Mouse (Mus musculus): ENCODE measurements around the gene Zbed3. TPM values are rescaled to one million over a fixed set of nuclear protein-coding genes. Genes with fewer than 3 reads are reported as not detected.
"Not testable (repeated sequence)": the region's sequence is repeated elsewhere in the genome, so short reads cannot be mapped to it uniquely, and the experiment has no call there.

The Zbed3 gene
- total and polyA plus RNA-seq, 3 experiments: 14.6 to 21.0 (median 15.4) TPM

GRCm38 (mm10) chr13:95363440-95363839 is 40.0 kb downstream of the Zbed3 start:
- H3K4me3 ChIP-seq: no peak overlapping the region
- DNase-seq: no peak
- no peaks in the 10 kb centered on the region for H3K27me3 ChIP-seq (ENCODE audit: control insufficient read depth, insufficient read depth, low read length)
- peaks cover 2% of the 10 kb centered on the region for H3K36me3 ChIP-seq (ENCODE audit: control insufficient read depth, insufficient read depth, low read length)
- no peaks in the 10 kb centered on the region for H3K79me2 ChIP-seq (replicated peaks; ENCODE audit: control insufficient read depth, insufficient read depth, low read length)
- no peak overlapping the region for H3K27ac ChIP-seq
- no peak for TF ChIP-seq POLR2A (IDR thresholded peaks at IDR 0.05; ENCODE audit: insufficient read depth, low read depth, low read length)
- no peak for TF ChIP-seq EP300 (IDR thresholded peaks at IDR 0.05; ENCODE audit: insufficient read depth, low read depth, low read length)
- TF ChIP-seq CTCF (IDR thresholded peaks at IDR 0.05): no peak
- WGBS: 78% methylated on average over 4 of the region's 4 CpGs
- H3K4me1 ChIP-seq (ENCODE audit: control insufficient read depth, insufficient read depth, low read length): no peaks in the 10 kb centered on the region
- intact Hi-C loops (cut with DNase I): no loop called here
- H3K9ac ChIP-seq (ENCODE audit: low read depth, low read length): no peak overlapping the region

DNA sequence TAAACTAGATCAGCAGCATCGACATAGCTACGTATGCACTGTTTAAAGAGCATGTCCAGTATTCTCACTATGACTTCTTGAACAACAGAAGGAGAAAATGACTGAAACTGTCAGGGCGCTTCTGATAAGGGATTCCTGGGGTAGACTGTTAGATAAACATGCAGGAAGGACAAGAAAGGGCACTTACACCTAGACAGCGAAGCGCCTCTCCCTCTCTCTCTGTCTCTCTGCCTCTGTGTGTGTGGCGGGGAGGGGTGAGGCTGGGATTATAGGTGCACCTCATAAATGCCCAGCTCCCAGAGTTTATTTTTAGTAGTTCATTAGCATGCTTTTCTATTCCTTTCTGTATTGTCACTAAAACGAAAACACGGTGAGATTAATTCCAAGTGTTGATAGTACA is 42.9 kb downstream of the Zbed3 start:
- Histone ChIP-seq H3K79me2 (replicated peaks; ENCODE audit: control insufficient read depth, insufficient read depth, low read length) (no peaks in the 10 kb centered on the region), H3K4me1 (ENCODE audit: control insufficient read depth, insufficient read depth, low read length) (no peaks in the 10 kb centered on the region), H3K36me3 (ENCODE audit: control insufficient read depth, insufficient read depth, low read length) (peaks cover 4% of the 10 kb centered on the region), H3K27me3 (ENCODE audit: control insufficient read depth, insufficient read depth, low read length) (no peaks in the 10 kb centered on the region), H3K4me3 (no peak overlapping the region), H3K27ac (no peak overlapping the region), H3K9ac (ENCODE audit: low read depth, low read length) (no peak overlapping the region)
- intact Hi-C loops (cut with DNase I): no loop called here
- WGBS: 76% methylated on average over 8 of the region's 8 CpGs
- DNase-seq: no peak
- no peak for TF ChIP-seq POLR2A (IDR thresholded peaks at IDR 0.05; ENCODE audit: insufficient read depth, low read depth, low read length)
- no peak for TF ChIP-seq CTCF (IDR thresholded peaks at IDR 0.05)
- TF ChIP-seq EP300 (IDR thresholded peaks at IDR 0.05; ENCODE audit: insufficient read depth, low read depth, low read length): no peak

- H3K79me2 ChIP-seq (replicated peaks; ENCODE audit: control insufficient read depth, insufficient read depth, low read length): peaks cover 7% of the 10 kb centered on the region; the same call in 1 of the 2 replicates
- H3K36me3 ChIP-seq (ENCODE audit: control insufficient read depth, insufficient read depth, low read length): peaks cover 5% of the 10 kb centered on the region
- peak within 1 kb of the TSS; percentile 90 for H3K9ac ChIP-seq (ENCODE audit: low read depth, low read length)
- H3K27me3 ChIP-seq (ENCODE audit: control insufficient read depth, insufficient read depth, low read length): no peaks in the 10 kb centered on the region
- WGBS: under 1% methylated on average over 85 of the region's 86 CpGs
- peak within 1 kb of the TSS; percentile 92 for H3K4me3 ChIP-seq
- peak within 1 kb of the TSS; percentile 85 for H3K27ac ChIP-seq
- intact Hi-C loops (cut with DNase I): loop anchor here (10.0 kb wide), 1 partner anchor 290 kb away; no protein-coding TSS in a partner anchor
- DNase-seq: peak; percentile 93 to 94
- peaks cover 7% of the 10 kb centered on the region for H3K4me1 ChIP-seq (ENCODE audit: control insufficient read depth, insufficient read depth, low read length)
- TF ChIP-seq POLR2A (IDR thresholded peaks at IDR 0.05; ENCODE audit: insufficient read depth, low read depth, low read length) (peak; percentile 88), CTCF (IDR thresholded peaks at IDR 0.05) (no peak), EP300 (IDR thresholded peaks at IDR 0.05; ENCODE audit: insufficient read depth, low read depth, low read length) (peak; percentile 88)
Observed at GRCm38 (mm10) chr13:95374701-95375553, 51.5 kb downstream of the Zbed3 start, which contains the start of gene Aggf1. Gene Aggf1 (minus strand): TSS chr13:95375352.

DNA sequence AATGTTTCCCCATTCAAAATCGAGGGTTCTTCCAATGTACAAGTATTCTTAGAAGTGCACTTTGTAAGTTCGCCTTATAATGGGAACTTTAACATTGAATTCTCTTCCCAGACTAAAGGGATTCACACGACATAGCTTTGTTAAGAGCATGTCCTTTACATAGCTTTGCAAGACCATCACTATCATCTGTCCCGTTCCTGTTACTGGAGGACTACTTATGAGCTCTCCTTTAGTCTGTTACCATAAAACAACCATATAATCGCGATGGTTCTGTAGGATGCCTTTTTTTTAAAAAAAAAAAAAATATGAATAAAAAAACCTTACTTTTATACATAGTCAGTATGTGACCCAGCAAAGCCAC is 52.1 kb downstream of the Zbed3 start:
- peaks cover 5% of the 10 kb centered on the region for H3K36me3 ChIP-seq (ENCODE audit: control insufficient read depth, insufficient read depth, low read length)
- no peak for DNase-seq
- 18% methylated on average over 6 of the region's 6 CpGs for WGBS
- TF ChIP-seq EP300 (IDR thresholded peaks at IDR 0.05; ENCODE audit: insufficient read depth, low read depth, low read length) (no peak), CTCF (IDR thresholded peaks at IDR 0.05) (no peak), POLR2A (IDR thresholded peaks at IDR 0.05; ENCODE audit: insufficient read depth, low read depth, low read length) (no peak)
- peak overlapping the region; percentile 92 for H3K4me3 ChIP-seq
- H3K27ac ChIP-seq: peak overlapping the region; percentile 85
- H3K9ac ChIP-seq (ENCODE audit: low read depth, low read length): peak overlapping the region; percentile 38; the same call in 1 of the 2 replicates
- H3K27me3 ChIP-seq (ENCODE audit: control insufficient read depth, insufficient read depth, low read length): no peaks in the 10 kb centered on the region
- H3K4me1 ChIP-seq (ENCODE audit: control insufficient read depth, insufficient read depth, low read length): peaks cover 7% of the 10 kb centered on the region
- H3K79me2 ChIP-seq (replicated peaks; ENCODE audit: control insufficient read depth, insufficient read depth, low read length): peaks cover 7% of the 10 kb centered on the region; the same call in 1 of the 2 replicates
- intact Hi-C loops (cut with DNase I): loop anchor here (10.0 kb wide), 1 partner anchor 289 kb away; no protein-coding TSS in a partner anchor

DNA sequence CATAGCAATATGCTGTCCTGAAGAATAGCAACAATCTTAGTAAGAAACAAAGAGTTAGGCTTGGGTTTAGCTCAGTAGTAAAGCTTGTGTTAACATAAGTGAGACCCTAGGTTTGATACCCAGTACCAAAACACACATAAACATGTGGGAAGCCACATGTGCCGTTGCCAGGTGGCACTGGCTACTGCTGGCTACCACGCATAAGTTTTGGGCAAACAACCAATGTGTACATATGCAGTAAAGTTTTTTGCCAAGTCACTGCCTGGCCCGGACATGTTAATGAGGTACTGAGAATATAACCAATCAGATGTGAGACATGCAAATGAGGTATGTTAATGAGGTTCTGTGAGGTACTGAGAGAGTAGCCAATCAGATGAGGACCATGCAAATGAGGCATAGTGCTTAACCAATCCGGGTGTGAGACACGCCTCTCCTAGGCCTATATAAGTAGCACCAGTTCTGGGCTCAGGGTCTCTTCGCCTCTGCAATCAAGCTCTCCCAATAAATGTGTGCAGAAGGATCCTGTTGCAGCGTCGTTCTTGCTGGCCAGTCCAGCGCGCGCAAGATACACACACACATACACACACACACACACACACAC is 53.4 kb downstream of the Zbed3 start:
- DNase-seq: not testable (repeated sequence)
- WGBS: 98% methylated on average over 11 of the region's 11 CpGs

More for the DNA sequence above, 53.4 kb downstream of the Zbed3 start:
- H3K27me3 ChIP-seq (ENCODE audit: control insufficient read depth, insufficient read depth, low read length); H3K4me1 ChIP-seq (ENCODE audit: control insufficient read depth, insufficient read depth, low read length); H3K79me2 ChIP-seq (replicated peaks; ENCODE audit: control insufficient read depth, insufficient read depth, low read length); H3K27ac ChIP-seq; H3K4me3 ChIP-seq; H3K9ac ChIP-seq (ENCODE audit: low read depth, low read length); H3K36me3 ChIP-seq (ENCODE audit: control insufficient read depth, insufficient read depth, low read length): not testable (repeated sequence)
- intact Hi-C loops (cut with DNase I): loop anchor here (10.0 kb wide), 1 partner anchor 288 kb away; no protein-coding TSS in a partner anchor

Measured in heart, adult 2 months (tissue).